ENCODE assay signal across 35 mouse cellular contexts in the genomic region with DNA sequence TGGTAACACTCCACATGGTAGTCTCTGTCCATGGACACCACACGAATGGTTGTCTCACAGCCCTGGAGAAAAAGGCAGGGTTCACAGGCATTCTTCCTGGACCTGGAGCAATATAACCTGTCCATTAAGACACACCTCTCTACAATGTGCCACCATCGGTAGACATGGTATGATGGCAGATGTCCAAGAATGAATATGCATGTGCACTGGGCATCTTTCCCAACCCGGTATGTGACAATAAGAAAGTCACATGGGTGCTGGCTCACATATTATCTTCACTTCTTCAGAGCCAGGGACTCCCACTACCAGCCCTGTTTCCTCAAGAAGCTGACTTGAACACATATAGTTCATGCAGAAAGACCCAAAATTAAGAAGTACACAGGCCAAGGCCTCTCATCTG. TPM values are rescaled to one million over a fixed set of nuclear protein-coding genes. Genes with fewer than 3 reads are reported as not detected.
A peak's percentile ranks its signal among the peaks of the same experiment; 100 is the strongest.
DNase-seq lines count a peak whose midpoint lies in the region; ATAC-seq and TF ChIP-seq lines count a peak whose summit lies in the region.
"Had no signal": no experiment of that assay in that cellular context is flagged by ENCODE, and none has a peak within 500 bp of the region (broad histone marks: within the 10 kb centered on the region; RNA-seq: fewer than 3 reads in every experiment).

No protein-coding gene starts in this region.

- H3K9ac ChIP-seq in intestine, postnatal 0 days (ENCODE audit: low read depth, low read length), result no peak overlapping the region
- H3K9ac ChIP-seq in intestine, embryonic 16.5 days (ENCODE audit: low read depth, low read length), result no peak overlapping the region
- H3K9ac ChIP-seq in midbrain, embryonic 13.5 days (replicated peaks), result no peak overlapping the region
- H3K9ac ChIP-seq: heart, embryonic 12.5 days; hindbrain, embryonic 15.5 days; liver, embryonic 12.5 days; liver, postnatal 0 days; neural tube, embryonic 13.5 days had no signal

- ATAC-seq in intestine, postnatal 0 days, result peak; percentile 25; the same call in 1 of the 2 replicates
- no peak for ATAC-seq in intestine, embryonic 16.5 days
- ATAC-seq in midbrain, embryonic 13.5 days, result peak; percentile 4; the same call in 1 of the 2 replicates
- ATAC-seq: forebrain, embryonic 16.5 days; liver, embryonic 12.5 days; liver, postnatal 0 days had no signal

- H3K27ac ChIP-seq in intestine, postnatal 0 days (ENCODE audit: low read depth, low read length), result no peak overlapping the region
- H3K27ac ChIP-seq in intestine, embryonic 16.5 days (ENCODE audit: low read length), result no peak overlapping the region
- no peak overlapping the region for H3K27ac ChIP-seq in midbrain, embryonic 13.5 days
- no peak overlapping the region for H3K27ac ChIP-seq in midbrain, embryonic 10.5 days (replicated peaks)
- H3K27ac ChIP-seq: gastrocnemius, adult 2 months; heart, adult 2 months; hindbrain, embryonic 15.5 days; layer of hippocampus, adult 2 months; left cerebral cortex, adult 2 months; liver, embryonic 12.5 days; neural tube, embryonic 13.5 days; stomach, postnatal 0 days had no signal

- H3K9me3 ChIP-seq in intestine, postnatal 0 days (ENCODE audit: control insufficient read depth), result no peaks in the 10 kb centered on the region
- H3K9me3 ChIP-seq in intestine, embryonic 16.5 days (ENCODE audit: control insufficient read depth, low read length), result no peaks in the 10 kb centered on the region
- no peaks in the 10 kb centered on the region for H3K9me3 ChIP-seq in midbrain, embryonic 13.5 days
- H3K9me3 ChIP-seq in midbrain, embryonic 10.5 days (replicated peaks), result no peaks in the 10 kb centered on the region
- H3K9me3 ChIP-seq: G1E; heart, embryonic 12.5 days; hindbrain, embryonic 15.5 days; liver, embryonic 12.5 days; megakaryocyte, embryonic 14.5 days; neural tube, embryonic 13.5 days had no signal

- DNase-seq in cerebellum, postnatal 14 days, result peak; percentile 18 to 25
- no peak for DNase-seq in cerebellum, adult 11 months
- no peak for DNase-seq in midbrain, embryonic 10.5 days (ENCODE audit: low spot score)
- DNase-seq in heart, adult 11 months, result no peak
- DNase-seq: adrenal gland, adult 8-10 months; cerebellum, adult 9-10 months; gastrocnemius, postnatal 36 days; heart, adult 2 months; heart, postnatal 4 days; kidney, adult 2 months; kidney, postnatal 25 days; liver, postnatal 0 days; lung, postnatal 4 days; right cerebral cortex, postnatal 4 days; thymus, adult 18-20 months; thymus, postnatal 25 days had no signal

- H3K36me3 ChIP-seq in intestine, postnatal 0 days (ENCODE audit: control insufficient read depth, insufficient read depth), result peaks cover 46% of the 10 kb centered on the region; the same call in 1 of the 2 replicates
- H3K36me3 ChIP-seq in intestine, embryonic 16.5 days (ENCODE audit: control insufficient read depth, insufficient read depth, low read length), result peaks cover 25% of the 10 kb centered on the region
- peaks cover 62% of the 10 kb centered on the region for H3K36me3 ChIP-seq in midbrain, embryonic 13.5 days
- H3K36me3 ChIP-seq in midbrain, embryonic 10.5 days, result peaks cover 84% of the 10 kb centered on the region
- H3K36me3 ChIP-seq: G1E had no signal

- TF ChIP-seq CTCF in intestine, postnatal 0 days (IDR thresholded peaks at IDR 0.05; ENCODE audit: low read depth), result no peak

- 68% methylated on average over 3 of the region's 3 CpGs for WGBS in intestine, postnatal 0 days
- WGBS in intestine, embryonic 16.5 days, result 92% methylated on average over 3 of the region's 3 CpGs
- 83% methylated on average over 3 of the region's 3 CpGs for WGBS in midbrain, embryonic 13.5 days
- 94% methylated on average over 3 of the region's 3 CpGs for WGBS in midbrain, embryonic 10.5 days

- no peaks in the 10 kb centered on the region for H3K27me3 ChIP-seq in intestine, postnatal 0 days (replicated peaks; ENCODE audit: control insufficient read depth, insufficient read depth, low read length)
- no peaks in the 10 kb centered on the region for H3K27me3 ChIP-seq in intestine, embryonic 16.5 days (replicated peaks; ENCODE audit: control insufficient read depth, insufficient read depth, low read length)
- H3K27me3 ChIP-seq in midbrain, embryonic 13.5 days, result no peaks in the 10 kb centered on the region
- no peaks in the 10 kb centered on the region for H3K27me3 ChIP-seq in midbrain, embryonic 10.5 days (ENCODE audit: low read depth, poor library complexity, severe bottlenecking)
- H3K27me3 ChIP-seq: heart, embryonic 12.5 days; hindbrain, embryonic 15.5 days; liver, embryonic 12.5 days; megakaryocyte, embryonic 14.5 days; neural tube, embryonic 13.5 days had no signal

- no peak overlapping the region for H3K4me2 ChIP-seq in intestine, postnatal 0 days (replicated peaks; ENCODE audit: low read depth)
- H3K4me2 ChIP-seq in intestine, embryonic 16.5 days (ENCODE audit: low read depth, low read length), result no peak overlapping the region
- no peak overlapping the region for H3K4me2 ChIP-seq in midbrain, embryonic 13.5 days (replicated peaks)
- H3K4me2 ChIP-seq: heart, embryonic 12.5 days; hindbrain, embryonic 15.5 days; liver, embryonic 12.5 days; neural tube, embryonic 13.5 days had no signal

- no peaks in the 10 kb centered on the region for H3K4me1 ChIP-seq in intestine, postnatal 0 days (replicated peaks; ENCODE audit: control insufficient read depth, insufficient read depth, low read length)
- H3K4me1 ChIP-seq in intestine, embryonic 16.5 days (ENCODE audit: control insufficient read depth, insufficient read depth, low read length), result no peaks in the 10 kb centered on the region
- no peaks in the 10 kb centered on the region for H3K4me1 ChIP-seq in midbrain, embryonic 13.5 days (replicated peaks)
- H3K4me1 ChIP-seq in midbrain, embryonic 10.5 days, result no peaks in the 10 kb centered on the region
- H3K4me1 ChIP-seq: heart, embryonic 12.5 days; hindbrain, embryonic 15.5 days; liver, embryonic 12.5 days; megakaryocyte, embryonic 14.5 days; neural tube, embryonic 13.5 days had no signal

- H3K4me3 ChIP-seq in intestine, postnatal 0 days (ENCODE audit: low read depth, low read length), result no peak overlapping the region
- H3K4me3 ChIP-seq in intestine, embryonic 16.5 days (ENCODE audit: low read length), result no peak overlapping the region
- no peak overlapping the region for H3K4me3 ChIP-seq in midbrain, embryonic 13.5 days (replicated peaks)
- H3K4me3 ChIP-seq in midbrain, embryonic 10.5 days, result no peak overlapping the region
- H3K4me3 ChIP-seq: gastrocnemius, adult 2 months; heart, adult 2 months; heart, embryonic 12.5 days; hindbrain, embryonic 15.5 days; layer of hippocampus, adult 2 months; left cerebral cortex, adult 2 months; liver, embryonic 12.5 days; neural tube, embryonic 13.5 days had no signal

RNA-seq across cellular contexts. Expression of a gene that starts 16.5 kb away (rescaled TPM):
- polyA plus RNA-seq in intestine, postnatal 0 days (2015; fragmentation: Nextera tagmentation; extraction: Ambion mirVana), result 3.2 TPM in 2 replicates
- 3.2 and 3.4 TPM in 2 replicates for polyA plus RNA-seq in intestine, embryonic 16.5 days (2015; fragmentation: Nextera tagmentation; extraction: Ambion mirVana)
- 3.4 and 4.3 TPM in 2 replicates for polyA plus RNA-seq in midbrain, embryonic 13.5 days (2015; fragmentation: Nextera tagmentation; extraction: Ambion mirVana)
- 3.3 and 5.0 TPM in 2 replicates for polyA plus RNA-seq in midbrain, embryonic 10.5 days (2016; fragmentation: Nextera tagmentation; extraction: Ambion mirVana)
- polyA plus RNA-seq: G1E had no signal

RNA-seq across cellular contexts. Expression of a gene that starts 21.4 kb away (rescaled TPM):
- polyA plus RNA-seq in intestine, postnatal 0 days (2015; fragmentation: Nextera tagmentation; extraction: Ambion mirVana), result not detected in 2 replicates
- polyA plus RNA-seq in intestine, embryonic 16.5 days (2015; fragmentation: Nextera tagmentation; extraction: Ambion mirVana), result not detected in 2 replicates
- polyA plus RNA-seq in midbrain, embryonic 13.5 days (2015; fragmentation: Nextera tagmentation; extraction: Ambion mirVana), result not detected in 2 replicates
- polyA plus RNA-seq in midbrain, embryonic 10.5 days (2016; fragmentation: Nextera tagmentation; extraction: Ambion mirVana), result not detected in 2 replicates
- polyA plus RNA-seq: cortical plate, adult 2 months; forebrain, embryonic 16.5 days; G1E; heart, adult 2 months; heart, embryonic 12.5 days; heart, postnatal 0 days; hindbrain, embryonic 15.5 days; kidney, adult 2 months; limb, embryonic 14.5 days; liver, embryonic 12.5 days; liver, postnatal 0 days; lung, embryonic 16.5 days; neural tube, embryonic 13.5 days; spleen, adult 2 months; stomach, postnatal 0 days had no signal

RNA-seq across cellular contexts. Expression of a gene that starts 52.8 kb away (rescaled TPM):
- polyA plus RNA-seq in intestine, postnatal 0 days (2015; fragmentation: Nextera tagmentation; extraction: Ambion mirVana), result 50.2 and 50.8 TPM in 2 replicates
- polyA plus RNA-seq in intestine, embryonic 16.5 days (2015; fragmentation: Nextera tagmentation; extraction: Ambion mirVana), result 126 and 144 TPM in 2 replicates
- polyA plus RNA-seq in midbrain, embryonic 13.5 days (2015; fragmentation: Nextera tagmentation; extraction: Ambion mirVana), result 215 and 224 TPM in 2 replicates
- 287 and 288 TPM in 2 replicates for polyA plus RNA-seq in midbrain, embryonic 10.5 days (2016; fragmentation: Nextera tagmentation; extraction: Ambion mirVana)

Comparison
In these comparisons a context has a peak if more than half of its experiments do, and no peak if none do; other contexts are left out.
1. DNase-seq: peak in cerebellum, postnatal 14 days (2 of 2); none in cerebellum, adult 11 months (single experiment), midbrain, embryonic 10.5 days (single experiment) and heart, adult 11 months (single experiment).